Mouse (Mus musculus): ENCODE data around the gene Tufm.

DNA sequence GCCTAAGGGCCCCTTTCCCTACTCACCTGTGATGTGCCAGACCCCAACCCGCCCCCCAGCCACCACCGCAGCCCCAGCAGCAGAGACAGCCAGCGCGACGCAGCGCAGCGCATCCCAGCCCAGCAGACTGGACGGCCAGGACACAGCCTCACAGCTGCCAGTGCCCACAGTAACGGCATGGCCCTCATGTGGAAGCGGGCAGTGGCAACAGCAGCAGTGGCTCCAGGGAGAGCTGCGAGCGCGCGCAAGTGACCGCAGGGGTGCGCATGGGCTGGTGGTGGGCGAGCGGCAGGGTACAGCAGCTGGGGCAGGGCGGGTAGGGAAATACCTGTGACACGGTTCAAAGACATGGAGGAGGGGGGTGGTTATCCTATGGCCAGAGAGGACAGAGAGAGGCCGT is 40.9 kb upstream of the Tufm start:
- no peak for TF ChIP-seq CTCF (IDR thresholded peaks at IDR 0.05; ENCODE audit: borderline replicate concordance, extremely low read depth, insufficient read depth, insufficient read length)
- no peak for TF ChIP-seq POLR2A (IDR thresholded peaks at IDR 0.05; ENCODE audit: borderline replicate concordance, extremely low read depth, insufficient read depth, insufficient read length, poor library complexity, severe bottlenecking)

All from brain, embryonic 14.5 days (tissue).